Mouse (Mus musculus) right cerebral cortex, postnatal 36 days (tissue): ENCODE data around the gene Htr3a.

Experiments used
- DNase-seq, 2 experiments: peaks; one replicate each; pipeline ENCODE4 v3.0.0; 2022; ENCODE audit warnings: low spot score in 2 of 2, mixed read lengths in 1 of 2

Gene Htr3a

DNA sequence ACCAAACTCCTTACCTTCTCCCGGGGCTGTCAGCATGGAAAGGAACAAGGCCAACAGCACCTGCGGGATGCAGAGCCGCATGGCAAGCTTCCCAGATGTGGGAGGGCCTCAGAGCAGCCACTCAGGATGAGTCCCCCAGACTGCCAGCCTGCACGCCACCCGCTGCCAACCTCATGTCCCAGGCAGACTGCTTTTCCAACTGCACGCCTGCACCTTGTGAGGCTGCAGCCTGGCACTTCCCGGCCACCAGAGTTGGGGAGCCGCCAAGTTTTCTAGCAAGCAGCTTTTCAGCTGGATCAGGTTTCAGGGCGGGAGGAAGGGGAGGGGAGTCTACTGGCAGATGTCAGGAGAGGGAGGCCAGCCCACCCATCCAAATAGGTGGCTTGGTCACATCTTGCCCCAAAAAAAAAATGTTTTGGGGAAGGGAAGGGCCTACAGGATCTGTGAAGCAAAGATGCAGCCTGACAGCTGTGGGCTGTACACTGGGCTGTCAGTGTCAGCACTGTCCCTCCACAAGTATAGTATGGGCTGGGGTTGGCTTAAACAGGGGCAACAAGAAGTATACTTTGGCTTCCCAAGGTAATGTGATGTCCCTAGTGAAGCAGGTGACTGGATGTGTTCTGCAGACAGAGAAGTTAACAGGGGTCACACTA, at the start of gene Htr3a:
Gene Htr3a, minus strand, starts transcription at position 215 of the 653 bp plus-strand sequence.
- peak; percentile 47 to 60 for DNase-seq

DNA sequence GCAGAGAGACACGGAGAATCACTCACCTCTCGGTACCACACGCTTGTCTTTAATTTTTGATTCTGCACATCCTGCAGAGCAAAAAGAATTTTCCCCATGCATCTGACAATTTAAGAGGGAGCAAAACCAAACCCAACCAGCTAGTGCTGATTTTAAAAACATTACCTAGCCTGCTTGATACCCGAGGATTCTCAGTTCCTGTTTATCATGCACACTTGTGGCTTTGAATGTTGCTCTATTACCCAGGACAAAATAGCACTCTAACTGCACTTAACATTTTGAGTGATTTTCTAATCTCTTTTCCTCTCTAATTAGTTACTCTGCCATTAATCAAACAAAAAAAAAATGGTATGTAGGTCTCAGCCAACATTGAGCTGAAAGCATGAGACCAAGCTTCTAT, 36.7 kb upstream of the Htr3a start:
- no peak for DNase-seq

DNA sequence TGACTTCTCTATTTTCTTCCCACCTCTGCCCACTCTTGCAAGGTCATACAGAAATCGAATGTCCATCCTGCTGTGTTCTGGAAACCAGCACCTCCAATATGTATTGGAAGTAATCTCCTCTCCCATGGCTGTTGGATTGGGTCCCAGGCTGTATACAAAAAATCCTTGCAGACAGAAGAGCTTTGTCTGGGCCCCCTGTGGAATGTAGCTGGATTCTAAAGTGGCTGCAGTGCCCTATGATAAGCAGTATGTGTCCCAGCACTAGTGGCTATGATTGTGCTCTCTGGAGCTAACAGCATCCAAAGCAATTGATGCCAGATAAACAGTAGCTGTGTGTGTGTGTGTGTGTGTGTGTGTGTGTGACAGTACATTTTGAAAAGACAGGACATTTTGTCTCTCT, 31.4 kb upstream of the Htr3a start:
- no peak for DNase-seq

- no peak for DNase-seq
These were observed 18.5 kb upstream of the Htr3a start for GRCm38 (mm10) chr9:48929436-48929835.

GRCm38 (mm10) chr9:48928781-48929180, 17.9 kb upstream of the Htr3a start:
- DNase-seq: no peak

GRCm38 (mm10) chr9:48916011-48916788, 5.3 kb upstream of the Htr3a start:
- no peak for DNase-seq

GRCm38 (mm10) chr9:48904421-48904820, 6.5 kb downstream of the Htr3a start:
- no peak for DNase-seq

DNA sequence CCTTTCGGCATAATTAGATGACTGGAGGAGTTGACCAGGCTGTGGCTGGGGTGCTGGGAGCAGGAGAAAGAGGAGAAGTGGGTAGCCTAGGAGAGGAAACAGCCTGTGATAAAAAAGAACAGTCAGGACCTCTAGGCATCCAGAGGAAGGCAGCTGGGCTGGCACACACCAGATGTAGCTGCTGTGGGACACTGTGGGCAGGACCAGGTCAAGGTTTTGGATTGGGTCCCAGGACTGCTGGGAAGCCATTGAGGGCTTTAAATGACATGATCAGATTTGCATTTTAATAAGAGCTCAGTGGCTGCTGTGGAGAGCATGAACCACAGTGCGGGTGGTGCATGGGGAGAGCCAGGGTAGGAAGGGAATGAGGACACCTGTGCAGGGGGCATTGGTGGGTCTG, 7.1 kb downstream of the Htr3a start:
- no peak for DNase-seq

DNA sequence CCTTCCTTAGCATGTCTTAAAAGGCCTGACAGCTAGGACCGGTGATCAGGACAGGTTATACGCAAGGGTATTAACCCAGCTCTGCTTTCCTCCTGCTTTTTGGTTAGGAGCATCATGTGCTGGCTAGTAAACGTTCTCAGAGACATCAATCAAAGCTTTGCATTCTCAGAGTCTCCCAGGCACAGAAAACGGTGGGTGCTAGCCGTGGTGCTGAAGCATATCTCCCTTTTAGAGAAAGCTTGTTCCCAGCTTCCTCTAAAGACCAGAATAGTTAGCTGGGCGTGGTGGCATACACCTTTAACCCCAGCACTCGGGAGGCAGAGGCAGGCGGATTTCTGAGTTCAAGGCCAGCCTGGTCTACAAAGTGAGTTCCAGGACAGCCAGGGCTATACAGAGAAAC, 12.3 kb downstream of the Htr3a start:
- DNase-seq: no peak

- no peak for DNase-seq
These were observed 14.9 kb downstream of the Htr3a start for GRCm38 (mm10) chr9:48895819-48896536.

GRCm38 (mm10) chr9:48894755-48895154, 16.1 kb downstream of the Htr3a start:
- no peak for DNase-seq

DNA sequence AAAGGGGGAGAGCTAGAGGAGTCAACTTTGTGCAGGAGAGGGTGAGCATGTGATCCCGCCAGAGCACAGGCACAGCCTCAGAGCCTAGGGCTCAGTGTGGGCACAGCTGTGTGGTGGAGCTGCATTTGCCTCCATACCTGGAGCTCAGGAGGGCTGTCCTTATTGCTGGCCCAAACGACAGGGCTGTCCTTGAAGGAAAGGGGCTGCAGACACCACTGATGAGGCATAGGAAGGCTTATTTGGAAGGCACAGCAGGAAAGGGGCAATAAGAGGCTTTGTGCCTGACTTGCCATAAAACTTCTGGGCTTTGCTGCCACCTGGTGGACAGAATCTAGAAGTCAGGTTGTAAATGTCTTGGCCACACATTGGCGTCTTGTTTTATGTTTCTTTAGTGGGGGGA, 16.9 kb downstream of the Htr3a start:
- DNase-seq: peak; percentile 21 to 47

DNA sequence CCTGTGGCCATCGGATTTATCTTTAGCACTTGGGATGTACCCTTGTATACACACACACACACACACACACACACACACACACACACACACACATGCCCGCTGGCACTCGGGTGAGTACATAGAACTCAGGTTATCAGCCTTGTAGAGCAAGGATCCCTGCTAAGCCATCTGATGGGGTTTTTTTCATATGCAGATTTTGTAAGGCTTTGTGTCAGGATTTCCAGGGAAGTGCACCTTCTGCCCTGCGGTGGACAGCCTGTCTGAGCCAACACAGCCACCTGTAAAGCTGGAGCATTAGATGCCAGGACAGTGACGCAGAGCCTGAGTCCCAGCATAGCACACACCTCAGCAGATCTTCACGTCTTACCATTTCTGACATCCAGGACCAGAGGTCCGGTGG, 21.8 kb downstream of the Htr3a start:
- DNase-seq: no peak

DNA sequence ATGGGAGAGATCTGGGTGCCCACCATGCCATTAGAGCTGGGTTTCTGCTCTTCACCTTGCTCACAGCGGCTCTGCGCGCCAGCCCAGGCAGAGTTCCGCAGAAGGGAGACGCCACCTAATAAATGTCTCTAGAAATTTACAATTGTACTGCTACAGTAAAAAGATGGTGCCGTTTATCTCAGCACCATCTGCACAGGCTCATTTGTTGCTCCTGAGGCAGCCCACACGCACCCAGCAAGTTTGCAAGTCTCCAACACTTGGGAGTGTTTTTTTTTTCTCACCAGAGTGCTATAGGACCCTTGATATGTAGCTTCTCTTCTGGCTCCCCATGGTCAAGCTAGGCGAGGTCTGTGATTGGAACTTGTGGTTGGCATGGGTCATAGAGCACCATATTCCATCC, 38.0 kb downstream of the Htr3a start:
- peak in 1 of 2 experiments; percentile 23 for DNase-seq

GRCm38 (mm10) chr9:48866523-48867121, 44.3 kb downstream of the Htr3a start:
- DNase-seq: no peak

GRCm38 (mm10) chr9:48865235-48865634, 45.7 kb downstream of the Htr3a start:
- DNase-seq: no peak

DNA sequence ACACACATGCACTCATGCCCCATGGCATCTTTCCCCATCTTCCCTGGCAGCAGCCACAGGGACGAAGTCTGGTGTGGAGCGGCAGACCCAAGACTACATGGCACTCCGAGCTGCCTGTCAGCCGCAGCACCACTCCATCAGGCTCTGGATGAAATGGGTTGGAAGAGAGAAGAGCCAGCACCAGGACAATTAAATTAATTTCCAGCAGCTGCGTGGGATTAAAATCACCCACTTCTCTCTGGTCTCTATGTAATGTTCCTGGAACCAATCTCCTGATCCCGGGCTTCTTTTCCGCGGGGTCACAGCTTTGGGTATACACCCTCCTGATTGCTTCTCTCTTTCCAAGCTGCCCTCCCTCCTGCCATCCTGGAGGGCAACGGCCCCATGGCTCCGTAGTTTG, 49.4 kb downstream of the Htr3a start:
- DNase-seq: no peak

- DNase-seq: peak in 1 of 2 experiments; percentile 47
These were observed 50.4 kb downstream of the Htr3a start for GRCm38 (mm10) chr9:48860526-48860845.

DNA sequence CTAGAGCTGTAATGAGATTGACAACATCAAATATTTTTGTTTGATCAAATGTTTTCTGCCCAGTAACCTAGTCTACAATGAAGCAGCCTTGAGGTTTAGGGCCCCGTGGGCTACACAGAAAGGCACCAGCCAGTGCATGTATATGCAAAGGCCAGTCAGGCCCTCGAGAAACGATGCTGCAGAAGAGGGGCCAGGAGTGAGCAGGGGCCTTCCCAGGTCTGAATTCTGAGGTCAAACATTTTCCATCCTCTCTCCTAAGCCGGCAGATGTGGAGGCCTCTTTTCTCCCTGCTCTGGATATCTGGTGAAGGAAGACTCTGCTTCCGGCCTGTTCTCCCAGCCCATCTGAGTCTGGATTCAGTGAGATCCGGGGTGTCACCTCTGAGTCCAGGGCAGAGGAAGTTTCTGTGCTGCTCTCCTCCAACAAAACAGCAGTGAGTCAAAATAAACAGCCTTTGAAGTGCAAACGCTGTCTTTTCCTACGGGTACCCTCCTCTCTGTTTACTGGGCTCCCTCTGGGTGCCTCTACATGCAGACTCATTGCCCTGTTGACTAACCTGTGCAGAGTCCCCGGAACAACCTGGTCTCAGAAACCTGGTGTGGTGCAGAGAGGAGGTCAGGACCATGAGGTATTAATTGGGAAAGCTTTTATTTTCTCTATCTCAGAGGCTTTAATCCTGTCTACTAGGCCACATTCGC, 50.9 kb downstream of the Htr3a start:
- no peak for DNase-seq

DNA sequence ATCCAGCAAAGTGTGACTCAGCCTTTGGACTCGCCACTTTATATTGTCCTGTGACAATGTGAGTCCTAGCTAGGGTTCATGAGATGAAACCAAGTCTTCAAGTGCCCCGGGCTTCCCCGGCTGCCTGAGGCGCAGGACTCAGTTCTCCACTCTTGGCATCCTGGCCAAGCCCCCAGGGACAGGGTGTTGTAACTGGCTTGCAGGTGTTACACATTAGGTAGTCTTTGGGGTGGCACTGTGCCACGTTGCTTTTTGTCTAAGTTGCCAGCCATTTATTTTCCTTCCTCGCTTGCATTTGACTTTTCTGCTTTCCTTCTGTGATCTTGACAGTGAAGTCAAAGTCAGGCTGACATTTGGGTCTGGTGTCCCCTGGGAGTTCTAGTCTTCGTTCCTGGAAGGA, 53.0 kb downstream of the Htr3a start:
- DNase-seq: no peak

DNA sequence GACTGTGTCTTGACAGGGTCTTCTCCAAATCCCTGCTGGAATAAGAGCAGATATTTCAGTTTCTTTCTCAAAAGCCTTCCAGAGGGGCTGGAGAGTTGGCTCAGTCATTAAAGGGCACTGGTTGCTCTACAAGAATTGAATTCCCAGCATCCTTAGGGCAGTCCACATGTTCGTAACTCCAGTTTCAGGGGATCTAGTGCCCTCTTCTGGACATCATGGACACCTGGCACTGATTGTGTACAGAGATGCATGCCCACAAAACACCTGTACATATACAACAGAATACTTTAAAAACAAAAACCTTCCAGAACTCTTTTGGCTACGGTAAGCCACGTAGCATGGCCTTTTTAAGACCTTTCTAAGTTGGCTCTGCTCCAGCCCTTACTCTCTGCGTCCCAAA, 54.7 kb downstream of the Htr3a start:
- no peak for DNase-seq

- no peak for DNase-seq
These were observed 61.4 kb downstream of the Htr3a start for GRCm38 (mm10) chr9:48849531-48849930.
